Comparison of ENCODE assay signal across 8 mouse cellular contexts in the genomic region with DNA sequence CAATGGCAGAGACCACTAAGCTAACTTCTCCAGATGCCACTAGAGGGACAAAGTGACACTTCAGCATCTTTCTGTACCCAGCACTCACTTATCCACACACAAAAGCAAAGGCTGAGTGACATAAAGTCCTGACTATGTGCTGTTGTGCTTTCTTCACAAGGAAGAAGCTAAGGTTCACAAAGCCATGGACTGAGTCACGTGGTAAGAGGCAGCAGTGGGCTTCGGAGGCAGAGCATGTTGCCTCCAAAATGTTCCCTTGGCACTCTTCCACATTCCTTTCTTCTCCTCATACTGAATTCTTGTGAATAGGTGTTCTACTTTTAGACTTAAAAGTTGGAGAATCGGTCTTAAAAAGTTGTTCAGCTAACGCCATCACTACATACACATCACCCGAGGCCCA. TPM values are rescaled to one million over a fixed set of nuclear protein-coding genes. Genes with fewer than 3 reads are reported as not detected.
A peak's percentile ranks its signal among the peaks of the same experiment; 100 is the strongest.
DNase-seq lines count a peak whose midpoint lies in the region; ATAC-seq lines count a peak whose summit lies in the region.

No protein-coding gene starts in this region.

- H3K9ac ChIP-seq in liver, embryonic 11.5 days (ENCODE audit: low read depth, low read length), result no peak overlapping the region
- no peak overlapping the region for H3K9ac ChIP-seq in embryonic facial prominence, embryonic 15.5 days
- peak overlapping the region; percentile 71 for H3K9ac ChIP-seq in neural tube, embryonic 13.5 days

- H3K36me3 ChIP-seq in liver, embryonic 11.5 days (ENCODE audit: control insufficient read depth, insufficient read depth, low read length), result no peaks in the 10 kb centered on the region
- no peaks in the 10 kb centered on the region for H3K36me3 ChIP-seq in embryonic facial prominence, embryonic 15.5 days
- H3K36me3 ChIP-seq in neural tube, embryonic 13.5 days, result no peaks in the 10 kb centered on the region

- H3K27ac ChIP-seq in liver, embryonic 11.5 days (ENCODE audit: low read depth, low read length), result no peak overlapping the region
- H3K27ac ChIP-seq in embryonic facial prominence, embryonic 15.5 days (replicated peaks), result 0 out of 2 replicates have a peak overlapping the region, but pooled peaks have one; percentile 69
- peak overlapping the region; percentile 92 for H3K27ac ChIP-seq in neural tube, embryonic 13.5 days (replicated peaks)

- ATAC-seq in liver, embryonic 11.5 days (replicated peaks; ENCODE audit: low FRiP score), result no peak
- ATAC-seq in embryonic facial prominence, embryonic 15.5 days (ENCODE audit: insufficient number of reproducible peaks, low FRiP score, low TSS enrichment, low read depth), result no peak
- no peak for ATAC-seq in neural tube, embryonic 13.5 days (ENCODE audit: low read depth)
- no peak for ATAC-seq in inflammation-experienced regulatory T-cells, adult 6 months

- H3K4me1 ChIP-seq in liver, embryonic 11.5 days (replicated peaks; ENCODE audit: control insufficient read depth, insufficient read depth, low read length), result peaks cover 20% of the 10 kb centered on the region
- H3K4me1 ChIP-seq in embryonic facial prominence, embryonic 15.5 days, result peaks cover 28% of the 10 kb centered on the region
- H3K4me1 ChIP-seq in neural tube, embryonic 13.5 days (replicated peaks), result peaks cover 69% of the 10 kb centered on the region

- peak overlapping the region; percentile 57; the same call in 1 of the 2 replicates for H3K4me2 ChIP-seq in liver, embryonic 11.5 days
- peak overlapping the region; percentile 53 for H3K4me2 ChIP-seq in embryonic facial prominence, embryonic 15.5 days (replicated peaks)
- H3K4me2 ChIP-seq in neural tube, embryonic 13.5 days, result peak overlapping the region; percentile 73

- DNase-seq in liver, embryonic 11.5 days (ENCODE audit: low spot score), result no peak
- no peak for DNase-seq in liver
- DNase-seq in induced T-regulatory cell, adult 2 months (ENCODE audit: low read depth), result peak; percentile 38
- DNase-seq in urinary bladder, adult 2 months (ENCODE audit: low spot score), result no peak
- DNase-seq in frontal cortex, postnatal 25 days (ENCODE audit: low spot score in 2 of 2), result no peak

- 0 out of 2 replicates have a peak, but pooled peaks cover 5% of the 10 kb centered on the region for H3K27me3 ChIP-seq in liver, embryonic 11.5 days (replicated peaks; ENCODE audit: control insufficient read depth, insufficient read depth, low read length)
- H3K27me3 ChIP-seq in embryonic facial prominence, embryonic 15.5 days, result no peaks in the 10 kb centered on the region
- no peaks in the 10 kb centered on the region for H3K27me3 ChIP-seq in neural tube, embryonic 13.5 days

- 83% methylated on average over 5 of the region's 5 CpGs for WGBS in liver, embryonic 11.5 days
- WGBS in embryonic facial prominence, embryonic 15.5 days, result 30% methylated on average over 5 of the region's 5 CpGs
- 46% methylated on average over 5 of the region's 5 CpGs for WGBS in neural tube, embryonic 13.5 days

- H3K4me3 ChIP-seq in liver, embryonic 11.5 days (ENCODE audit: low read depth, low read length), result no peak overlapping the region
- peak overlapping the region; percentile 33 for H3K4me3 ChIP-seq in embryonic facial prominence, embryonic 15.5 days (replicated peaks)
- peak overlapping the region; percentile 64 for H3K4me3 ChIP-seq in neural tube, embryonic 13.5 days

- no peaks in the 10 kb centered on the region for H3K9me3 ChIP-seq in liver, embryonic 11.5 days (ENCODE audit: control insufficient read depth, low read length)
- H3K9me3 ChIP-seq in embryonic facial prominence, embryonic 15.5 days (replicated peaks), result no peaks in the 10 kb centered on the region
- H3K9me3 ChIP-seq in neural tube, embryonic 13.5 days, result no peaks in the 10 kb centered on the region

RNA-seq across cellular contexts. Expression of a gene that starts 3.0 kb away (rescaled TPM):
- 23.7 and 32.7 TPM in 2 replicates for polyA plus RNA-seq in liver, embryonic 11.5 days (2014; fragmentation: Nextera tagmentation; extraction: Ambion mirVana)
- polyA plus RNA-seq in embryonic facial prominence, embryonic 15.5 days (2015; fragmentation: Nextera tagmentation; extraction: Ambion mirVana), result 56.9 and 67.6 TPM in 2 replicates
- polyA plus RNA-seq in neural tube, embryonic 13.5 days (2015; fragmentation: Nextera tagmentation; extraction: Ambion mirVana), result 299 and 332 TPM in 2 replicates
- polyA plus RNA-seq in urinary bladder, adult 2 months (2012; rRNA removed), result 6.5 and 12.6 TPM in 2 replicates
- polyA plus RNA-seq in inflammation-experienced regulatory T-cells, adult 6 months (2017; shearing (Covaris generic)), result 100 to 1,000 TPM in 1 of 3 experiments, 10 to 100 TPM in 2; 56.4 to 107 (median 59.1) TPM
